Mouse (Mus musculus) bone marrow, adult 2 months (tissue): Measurements from ENCODE around the gene Adgrl4.

Experiments
- CTCF ChIP-seq: fragments of 200-500 bp; IDR thresholded peaks from 2 replicates; pipeline ENCODE4 v1.5.1; 2011; ENCODE audit warnings: low read length, control low read depth; ENCODE audit not compliant: control insufficient read depth, insufficient read depth
- POLR2A ChIP-seq: fragments of 200-500 bp; IDR thresholded peaks from 2 replicates; pipeline ENCODE4 v1.6.1; 2011; ENCODE audit warnings: low read depth, mild to moderate bottlenecking, control low read depth, low read length, borderline replicate concordance; ENCODE audit not compliant: control insufficient read depth

- TF ChIP-seq POLR2A, result no peak
- TF ChIP-seq CTCF, result no peak
These were observed 44.4 kb upstream of the Adgrl4 start for GRCm38 (mm10) chr3:151393330-151393729.
